Mouse (Mus musculus) testis, adult 2 months (tissue): ENCODE data around the gene Gm10447.

Experiments
- CTCF ChIP-seq: fragments of 200-500 bp; IDR thresholded peaks from 2 replicates; pipeline ENCODE4 v1.5.1; 2012; ENCODE audit warnings: low read depth, mild to moderate bottlenecking, inconsistent platforms, low read length, moderate library complexity; ENCODE audit not compliant: control insufficient read depth, insufficient read depth, insufficient replicate concordance
- POLR2A ChIP-seq: fragments of 200-500 bp; IDR thresholded peaks from 2 replicates; pipeline ENCODE4 v1.6.1; 2012; ENCODE audit warnings: low read depth, mild to moderate bottlenecking, inconsistent platforms, low read length, moderate library complexity; ENCODE audit not compliant: control insufficient read depth

DNA sequence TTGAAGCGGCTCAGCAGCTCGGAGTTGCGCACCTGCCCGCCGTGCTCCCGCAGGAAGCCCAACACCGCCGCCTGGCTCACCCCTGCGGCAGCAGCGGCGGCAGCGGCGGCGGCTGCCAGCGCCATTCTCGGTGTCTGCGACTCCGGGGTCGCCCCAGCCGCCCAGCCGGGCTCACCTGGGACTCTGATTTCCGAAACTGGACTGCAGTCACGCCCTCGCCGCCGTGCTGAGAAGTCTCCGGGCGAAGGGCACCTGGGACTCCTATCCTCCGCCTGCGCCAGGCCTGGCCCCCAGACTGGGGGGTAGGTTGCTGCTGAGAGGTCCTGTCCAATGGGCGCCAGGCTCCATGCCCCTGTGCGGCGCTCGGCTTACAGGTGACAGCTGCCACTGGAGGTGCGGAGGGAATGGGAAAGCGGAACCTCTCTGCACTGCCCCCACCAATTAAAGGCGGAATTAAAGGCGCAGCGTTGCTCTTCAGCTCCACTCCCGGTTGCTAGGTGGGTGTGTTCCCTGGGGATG lies 22.9 kb upstream of the Gm10447 start, which contains the start of the genes Gm9945 and Sowaha:
- TF ChIP-seq CTCF (no peak), POLR2A (no peak)
